Mouse (Mus musculus) G1E (cell line): ENCODE data around the gene Bsdc1. TPM values are rescaled to one million over a fixed set of nuclear protein-coding genes. Genes with fewer than 3 reads are reported as not detected.

Source experiments
- ATAC-seq: 2 replicates; pipeline ENCODE4 v1.8.0; 2016; ENCODE audit warnings: mild to moderate bottlenecking; ENCODE audit not compliant: insufficient number of reproducible peaks, poor library complexity, low FRiP score, severe bottlenecking; ENCODE audit errors: extremely low read depth
- DNase-seq: peaks from one replicate; pipeline ENCODE4 v3.0.0; 2012; ENCODE audit warnings: low spot score
- H3K27me3 ChIP-seq: 2 replicates; pipeline ENCODE4 v1.6.1; 2012; ENCODE audit warnings: mild to moderate bottlenecking, low read length, inconsistent platforms; ENCODE audit not compliant: insufficient read depth
- H3K36me3 ChIP-seq: replicated peaks from 2 replicates; pipeline ENCODE3; 2012; ENCODE audit warnings: mild to moderate bottlenecking, inconsistent platforms
- H3K4me1 ChIP-seq: 2 replicates; pipeline ENCODE4 v1.6.1; 2012; ENCODE audit warnings: low read depth, low read length, inconsistent platforms, mixed read lengths; ENCODE audit not compliant: insufficient read depth
- H3K4me3 ChIP-seq: 2 replicates; pipeline ENCODE4 v1.5.1; 2012; ENCODE audit warnings: low read depth, mild to moderate bottlenecking, inconsistent platforms, low read length, moderate library complexity, mixed read lengths
- H3K9me3 ChIP-seq: replicated peaks from 2 replicates; pipeline ENCODE4 v1.6.1; 2012; ENCODE audit warnings: inconsistent platforms
- CTCF ChIP-seq: IDR thresholded peaks from 2 replicates; pipeline ENCODE4 v1.5.1; 2012; ENCODE audit warnings: low read depth, low read length, inconsistent platforms, mixed read lengths
- GATA1 ChIP-seq: IDR thresholded peaks from 2 replicates; pipeline ENCODE4 v1.6.1; 2012; ENCODE audit warnings: borderline replicate concordance, low read length, inconsistent platforms, mixed read lengths
- GATA2 ChIP-seq: IDR thresholded peaks from 2 replicates; pipeline ENCODE4 v1.6.1; 2012; ENCODE audit warnings: low read depth, low read length, inconsistent platforms, borderline replicate concordance
- POLR2AphosphoS5 ChIP-seq: IDR thresholded peaks from 2 replicates; pipeline ENCODE4 v1.6.1; 2012; ENCODE audit warnings: low read depth, low read length, inconsistent platforms; ENCODE audit not compliant: insufficient replicate concordance
- TAL1 ChIP-seq: conservative IDR thresholded peaks from 2 replicates; pipeline ENCODE4 v1.6.1; 2012; ENCODE audit warnings: low read depth, low read length, inconsistent platforms, mixed read lengths
- polyA plus RNA-seq: library from polyadenylated mRNA; stranded (reverse); fragments of >175 nt; gene quantifications from 2 replicates; pipeline ENCODE4 v1.2.3, GENCODE M21; 2012
- total RNA-seq, 2 experiments: library from RNA; stranded (forward) in 1 of 2; stranded (reverse) in 1 of 2; fragments of 200-1000 nt in 1 of 2; fragments of >200 nt in 1 of 2; fragmentation: Nextera tagmentation in 1 of 2; gene quantifications; 2 replicates each; pipeline ENCODE4 v1.2.3; 2014 to 2017

Bsdc1 gene
- total RNA-seq (2014; fragmentation: Nextera tagmentation) = 25.0 and 91.3 TPM in 2 replicates
- 28.4 and 29.1 TPM in 2 replicates for total RNA-seq (2017)
- 25.7 and 34.8 TPM in 2 replicates for polyA plus RNA-seq

DNA sequence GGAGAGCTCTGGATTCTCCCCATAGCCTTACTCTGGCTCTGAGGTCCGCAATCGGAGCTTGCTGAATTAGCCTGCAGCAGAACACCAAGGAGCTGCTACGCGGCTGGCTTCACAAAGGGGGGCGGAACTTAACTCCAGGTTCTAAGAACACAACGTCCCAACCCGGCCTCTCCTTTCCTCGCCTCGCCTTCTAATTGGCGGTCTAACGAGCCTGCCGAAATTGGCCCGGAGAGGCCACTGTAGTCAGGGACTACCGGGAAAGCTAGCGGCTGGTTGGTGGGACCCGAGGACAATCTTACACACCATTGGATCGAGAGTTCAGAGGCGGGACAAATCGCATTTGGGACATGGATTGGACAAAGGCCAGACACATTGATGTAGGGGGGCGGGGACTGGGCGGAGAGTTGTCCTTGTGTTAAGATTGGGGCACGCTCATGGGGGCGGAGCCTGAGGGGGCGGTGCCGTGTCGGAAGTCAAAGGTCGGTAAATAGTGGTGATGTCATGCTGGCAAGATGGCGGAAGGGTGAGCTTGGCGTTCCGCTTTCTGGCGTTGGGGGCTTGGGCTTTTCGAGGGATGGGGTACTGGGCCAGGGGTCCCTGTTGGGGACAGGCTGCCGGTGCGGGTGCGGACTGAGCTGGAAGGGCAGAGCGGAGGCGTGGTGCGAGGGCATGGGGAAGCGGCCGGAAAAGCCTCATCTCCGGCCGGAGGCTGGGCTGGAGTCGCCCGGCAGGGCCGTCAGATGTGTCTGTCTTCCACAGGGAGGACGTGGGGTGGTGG, at the start of gene Bsdc1:
Bsdc1 (plus strand) TSS at position 399 of the 778 bp plus-strand sequence.
- H3K36me3 ChIP-seq = peaks cover 36% of the 10 kb centered on the region
- TF ChIP-seq GATA2 (no peak), POLR2AphosphoS5 (no peak), CTCF (no peak), GATA1 (no peak), TAL1 (no peak)
- ATAC-seq = peak; percentile 98
- no peaks in the 10 kb centered on the region for H3K27me3 ChIP-seq
- H3K9me3 ChIP-seq = no peaks in the 10 kb centered on the region
- H3K4me1 ChIP-seq = peaks cover 35% of the 10 kb centered on the region
- H3K4me3 ChIP-seq = peak within 1 kb of the TSS; percentile 99
- DNase-seq = peak; percentile 98

DNA sequence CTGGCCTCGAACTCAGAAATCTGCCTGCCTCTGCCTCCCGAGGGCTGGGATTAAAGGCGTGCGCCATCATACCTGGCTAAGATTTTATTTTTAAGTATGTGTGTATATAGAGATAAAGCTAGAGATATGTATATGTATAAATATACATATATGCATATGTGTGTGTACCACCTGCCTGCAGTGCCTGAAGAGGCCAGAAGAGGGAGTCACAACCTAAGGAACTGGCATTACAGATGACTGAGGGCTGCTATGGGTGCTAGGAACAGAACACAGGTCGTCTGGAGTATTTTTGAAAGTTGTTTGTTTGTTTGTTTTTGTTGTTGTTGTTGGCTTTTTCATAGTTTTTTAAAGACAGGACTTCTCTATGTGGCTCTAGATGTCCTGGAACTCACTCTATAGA, 45.5 kb upstream of the Bsdc1 start:
- ATAC-seq = no peak
- peaks cover 25% of the 10 kb centered on the region for H3K4me1 ChIP-seq
- peaks cover 4% of the 10 kb centered on the region; the same call in 1 of the 2 replicates for H3K9me3 ChIP-seq
- DNase-seq = no peak
- H3K4me3 ChIP-seq = no peak overlapping the region
- 0 out of 2 replicates have a peak, but pooled peaks have one; percentile 17 for TF ChIP-seq CTCF
- TF ChIP-seq TAL1 = no peak
- H3K36me3 ChIP-seq = no peaks in the 10 kb centered on the region
- peaks cover 8% of the 10 kb centered on the region; the same call in 1 of the 2 replicates for H3K27me3 ChIP-seq

DNA sequence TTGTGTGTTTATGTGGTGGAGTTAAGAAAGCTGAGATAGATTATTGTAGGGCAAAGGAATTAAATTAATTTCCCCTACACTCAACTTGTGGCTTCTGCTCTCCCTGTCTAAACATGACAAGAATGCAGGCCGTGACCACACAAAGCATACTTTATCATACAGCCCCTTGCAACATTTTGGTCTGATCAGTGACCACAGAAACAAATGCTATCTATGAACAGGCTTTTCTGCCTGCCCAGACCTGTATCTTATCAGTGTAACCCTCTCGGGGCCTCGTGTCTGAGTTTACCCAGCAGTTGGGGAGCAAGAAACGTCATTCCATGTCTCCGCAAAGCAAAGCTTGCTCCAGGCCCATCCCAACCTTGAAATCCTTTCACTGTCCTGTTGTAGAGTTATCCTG, 44.9 kb upstream of the Bsdc1 start:
- ATAC-seq = no peak
- Histone ChIP-seq H3K27me3 (0 out of 2 replicates have a peak, but pooled peaks cover 4% of the 10 kb centered on the region), H3K4me1 (peaks cover 25% of the 10 kb centered on the region)

DNA sequence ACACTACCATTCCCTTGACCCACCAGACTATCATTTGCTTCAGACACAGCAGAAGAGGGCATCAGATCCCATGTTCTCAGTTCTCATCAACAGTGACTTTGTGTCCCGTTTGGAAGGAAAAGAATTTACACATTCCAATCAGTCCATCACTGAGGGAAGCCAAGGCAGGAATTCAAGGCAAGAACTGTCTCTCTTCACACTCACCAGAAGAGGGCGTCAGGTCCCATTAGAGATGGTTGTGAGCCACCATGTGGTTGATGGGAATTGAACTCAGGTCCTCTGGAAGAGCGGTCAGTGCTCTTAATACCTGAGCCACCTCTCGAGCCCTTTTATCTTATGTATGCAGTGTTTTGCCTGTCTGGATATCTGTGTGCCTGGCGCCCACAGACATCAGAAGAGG, 43.1 kb upstream of the Bsdc1 start:
- Histone ChIP-seq H3K4me1 (peaks cover 25% of the 10 kb centered on the region), H3K36me3 (no peaks in the 10 kb centered on the region), H3K4me3 (no peak overlapping the region), H3K27me3 (peaks cover 4% of the 10 kb centered on the region; the same call in 1 of the 2 replicates), H3K9me3 (peaks cover 4% of the 10 kb centered on the region; the same call in 1 of the 2 replicates)
- ATAC-seq (no peak), DNase-seq (no peak)
- TF ChIP-seq GATA1 (no peak), CTCF (peak; percentile 16; the same call in 1 of the 2 replicates)

More for the DNA sequence above, 44.9 kb upstream of the Bsdc1 start:
- DNase-seq = peak; percentile 12
- Histone ChIP-seq H3K4me3 (no peak overlapping the region), H3K9me3 (peaks cover 4% of the 10 kb centered on the region; the same call in 1 of the 2 replicates), H3K36me3 (no peaks in the 10 kb centered on the region)
- TF ChIP-seq TAL1 (peak; percentile 78), POLR2AphosphoS5 (no peak)

DNA sequence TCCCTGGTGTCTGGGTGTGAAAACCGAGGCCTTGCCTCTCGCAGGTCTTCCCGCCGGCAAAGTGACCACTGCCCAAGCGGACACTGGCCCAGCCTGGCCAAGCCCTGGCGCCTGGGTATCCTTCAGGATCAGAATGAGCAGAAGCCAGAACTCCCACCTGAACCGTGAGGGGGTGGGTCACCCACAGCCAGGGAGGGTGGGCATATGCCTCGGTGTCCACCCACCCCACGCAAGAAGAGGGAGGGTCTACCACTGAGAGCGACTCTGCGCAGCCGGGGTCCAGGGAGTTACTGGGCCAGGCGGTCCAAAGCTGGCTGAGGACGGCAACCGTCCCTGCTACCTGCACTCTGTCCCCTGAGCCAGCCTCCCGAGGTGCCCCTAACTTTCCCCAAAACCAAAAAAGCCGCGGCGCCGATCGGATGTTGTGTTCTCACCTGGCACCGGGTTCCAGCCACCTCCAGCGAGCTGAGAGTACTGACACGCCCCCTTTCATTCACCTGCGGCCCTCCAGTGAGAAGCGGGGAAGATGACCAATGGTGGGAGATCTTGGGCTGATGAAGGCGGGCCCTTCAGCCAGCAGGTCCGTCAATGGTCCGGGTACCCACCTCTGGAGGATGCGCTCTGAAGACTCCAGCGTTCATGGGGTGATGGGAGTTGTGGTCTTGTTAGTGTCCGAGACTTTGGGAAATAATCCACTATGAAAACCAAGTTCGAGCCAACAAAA, 20.9 kb upstream of the Bsdc1 start, which contains the start of gene Zbtb8b:
Zbtb8b (minus strand) TSS at position 514 of the 724 bp plus-strand sequence.
- Histone ChIP-seq H3K9me3 (no peaks in the 10 kb centered on the region), H3K4me1 (no peaks in the 10 kb centered on the region; the same call in 1 of the 2 replicates), H3K36me3 (no peaks in the 10 kb centered on the region), H3K27me3 (peaks cover 64% of the 10 kb centered on the region), H3K4me3 (no peak within 1 kb of the TSS)
- ATAC-seq = no peak
- no peak for TF ChIP-seq POLR2AphosphoS5
- TF ChIP-seq GATA1 = no peak
- no peak for TF ChIP-seq CTCF
- TF ChIP-seq GATA2 = no peak
- TF ChIP-seq TAL1 = no peak
- no peak for DNase-seq

DNA sequence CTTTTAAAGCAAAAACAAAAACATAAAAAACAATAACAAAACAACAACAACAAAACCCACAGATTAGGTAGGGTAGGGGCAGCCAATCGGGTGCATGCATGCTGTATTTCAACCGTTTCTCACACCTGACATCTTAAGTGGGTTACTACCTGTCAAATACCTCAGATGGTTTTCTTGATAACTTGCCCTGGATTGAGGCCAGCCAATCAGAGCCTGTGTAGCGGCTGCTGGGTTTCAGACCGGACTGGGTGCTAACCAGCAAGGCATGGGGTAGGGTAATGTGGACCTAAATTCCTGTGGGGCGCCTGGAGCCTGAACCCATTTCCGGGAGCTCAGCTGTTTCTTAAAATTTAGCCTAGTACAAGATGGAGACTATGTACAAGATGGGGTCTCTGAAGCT, 20.2 kb upstream of the Bsdc1 start:
- Histone ChIP-seq H3K4me3 (no peak overlapping the region), H3K27me3 (peaks cover 63% of the 10 kb centered on the region), H3K9me3 (no peaks in the 10 kb centered on the region), H3K4me1 (no peaks in the 10 kb centered on the region; the same call in 1 of the 2 replicates), H3K36me3 (no peaks in the 10 kb centered on the region)
- no peak for TF ChIP-seq TAL1
- TF ChIP-seq GATA1 = no peak
- TF ChIP-seq CTCF = no peak
- ATAC-seq (no peak), DNase-seq (no peak)
